Mouse (Mus musculus) retina, adult 2 months (tissue): Measurements from ENCODE around the gene Tmppe.

Source experiments
- DNase-seq: peaks from one replicate; pipeline ENCODE4 v3.0.0-alpha.2; 2012; ENCODE audit warnings: low read depth, low spot score

Tmppe gene

DNA sequence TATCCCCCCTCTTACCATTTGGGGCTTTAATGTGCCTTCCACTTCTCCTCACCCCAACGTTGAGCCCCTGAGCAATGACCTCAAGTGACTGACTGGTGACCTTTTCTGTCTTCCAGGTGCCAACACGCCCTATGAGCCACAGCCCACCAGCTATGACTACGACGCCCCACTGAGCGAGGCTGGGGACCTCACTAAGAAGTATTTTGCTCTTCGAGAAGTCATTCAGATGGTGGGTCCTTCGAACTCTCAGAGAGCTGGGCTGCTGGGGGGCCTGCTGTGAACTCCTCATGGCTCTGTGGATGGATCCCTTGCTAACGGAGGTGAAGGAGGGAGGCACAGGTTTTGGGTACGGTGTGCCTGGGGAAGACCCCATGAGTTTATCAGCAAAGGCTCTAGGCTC lies 42.0 kb downstream of the Tmppe start:
- DNase-seq: no peak

DNA sequence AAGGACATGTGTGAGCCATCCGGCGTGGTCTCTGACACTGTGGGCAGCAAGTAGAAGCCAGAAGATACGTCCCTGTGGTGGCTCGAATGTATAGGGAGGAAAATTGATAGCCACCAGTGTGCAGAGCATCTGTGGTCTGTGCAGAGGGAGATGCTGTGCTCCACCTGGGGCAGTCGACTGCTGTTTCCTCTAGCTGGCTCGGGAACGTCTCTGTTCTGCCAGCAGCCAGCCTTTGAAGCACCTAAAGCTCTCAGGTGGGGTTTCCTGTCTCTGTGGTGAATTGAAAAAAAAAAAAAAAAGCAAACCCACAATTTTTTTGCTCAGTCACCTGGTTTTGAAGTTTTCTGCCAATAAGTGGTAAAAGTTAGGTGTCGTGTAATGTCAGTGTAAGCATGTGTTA lies 42.4 kb downstream of the Tmppe start:
- DNase-seq: no peak

DNA sequence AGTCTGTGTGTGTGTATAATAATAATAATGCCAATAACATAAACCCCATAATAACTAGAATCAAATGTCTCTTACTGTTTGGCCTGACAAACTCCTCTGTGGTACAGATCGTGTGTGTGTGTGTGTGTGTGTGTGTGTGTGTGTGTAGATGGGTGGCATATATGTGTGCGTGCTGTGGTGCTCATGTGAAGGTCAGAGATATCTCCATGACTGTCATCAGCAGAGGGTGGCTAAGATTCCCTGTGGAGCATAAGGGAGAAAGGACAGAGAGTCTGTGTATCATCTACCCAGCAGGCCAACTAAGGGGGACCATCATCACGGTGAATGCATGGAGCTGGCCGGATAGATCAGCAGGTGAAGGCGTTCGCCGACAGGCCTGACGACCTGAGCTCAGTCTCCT lies 46.0 kb downstream of the Tmppe start:
- DNase-seq: no peak

DNA sequence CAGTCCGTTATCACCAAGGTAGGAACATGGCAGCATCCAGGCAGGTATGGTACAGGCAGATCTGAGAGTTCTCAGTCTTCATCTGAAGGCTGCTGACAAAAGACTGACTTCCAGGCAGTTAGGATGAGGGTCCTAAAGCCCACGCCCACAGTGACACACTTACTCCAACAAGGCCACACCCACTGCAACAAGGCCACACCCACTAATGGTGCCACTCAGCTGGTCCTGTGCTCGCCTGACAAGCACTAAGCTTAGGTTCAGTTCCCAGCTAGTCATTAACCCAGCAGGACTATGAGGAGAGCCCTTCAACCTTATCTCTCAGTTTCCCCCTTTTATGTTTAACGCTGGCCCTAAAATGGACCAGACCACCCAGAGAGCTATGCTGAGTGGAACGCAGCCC lies 47.8 kb downstream of the Tmppe start:
- no peak for DNase-seq

DNA sequence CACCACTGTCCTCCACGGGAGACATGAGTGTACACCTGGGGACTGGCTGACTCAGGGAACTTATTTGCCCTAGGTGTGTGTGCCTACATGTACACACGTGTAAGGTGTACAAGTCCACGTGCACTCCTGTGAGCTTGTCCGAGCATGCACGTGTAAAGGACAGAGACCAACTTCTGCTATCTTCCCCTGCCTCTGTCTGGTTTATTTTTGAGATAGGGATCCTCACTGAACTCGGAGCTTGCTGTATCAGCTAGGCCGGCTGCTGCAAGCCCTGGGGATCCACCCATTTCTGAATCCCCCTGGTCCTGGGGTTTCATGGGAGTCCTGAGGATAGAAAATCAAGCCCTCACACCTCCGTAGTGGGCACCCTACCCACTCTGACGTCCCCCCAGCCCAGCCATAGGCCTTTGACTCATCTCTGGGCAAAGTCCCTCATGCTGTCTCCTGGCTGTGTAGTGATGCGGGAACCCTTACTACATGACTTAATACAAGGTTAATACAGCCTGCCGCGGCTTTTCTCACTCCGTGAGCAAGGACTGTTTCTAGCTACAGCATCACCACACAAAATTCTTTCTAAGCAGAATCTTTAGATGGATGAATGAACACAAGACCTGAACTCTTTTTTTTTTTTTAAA lies 48.3 kb downstream of the Tmppe start:
- DNase-seq: no peak

DNA sequence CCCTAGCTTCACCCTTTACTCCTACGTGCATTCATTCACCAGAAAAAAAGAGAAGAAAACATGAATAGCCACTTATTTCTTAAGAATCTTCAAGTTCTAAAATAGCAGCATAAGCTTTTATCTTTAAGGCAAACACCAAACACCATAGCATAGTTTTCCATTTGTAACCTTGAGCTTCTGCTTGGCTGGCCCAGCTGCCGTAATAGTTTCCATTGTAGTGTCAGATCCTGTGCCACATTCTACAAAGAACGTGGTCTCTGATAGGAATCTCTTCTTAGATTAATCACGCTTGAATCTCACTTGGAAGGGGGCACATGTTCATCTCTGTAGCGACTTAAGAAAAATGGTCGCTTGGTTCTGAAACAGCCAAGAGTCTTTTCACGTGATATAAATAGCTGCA lies 50.7 kb downstream of the Tmppe start:
- DNase-seq: no peak

DNA sequence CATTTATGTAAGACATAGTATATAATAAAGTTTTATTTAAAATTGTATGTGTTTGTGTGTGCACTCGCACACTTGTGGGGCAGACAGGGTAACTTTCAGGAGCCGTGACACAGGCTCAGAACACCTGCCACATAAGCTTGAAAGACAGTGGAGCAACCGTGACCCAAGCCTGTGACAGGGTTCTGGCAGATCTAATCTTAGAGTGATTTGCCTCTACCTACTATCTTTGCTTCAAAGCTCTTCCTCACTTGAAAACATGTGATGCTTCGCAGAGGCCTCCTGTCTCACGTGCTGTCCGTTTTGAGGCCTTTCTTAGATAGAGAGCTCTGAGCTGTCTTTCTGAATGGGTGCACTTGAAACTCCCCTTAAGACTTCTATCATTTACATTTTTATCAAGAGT lies 51.5 kb downstream of the Tmppe start:
- no peak for DNase-seq

DNA sequence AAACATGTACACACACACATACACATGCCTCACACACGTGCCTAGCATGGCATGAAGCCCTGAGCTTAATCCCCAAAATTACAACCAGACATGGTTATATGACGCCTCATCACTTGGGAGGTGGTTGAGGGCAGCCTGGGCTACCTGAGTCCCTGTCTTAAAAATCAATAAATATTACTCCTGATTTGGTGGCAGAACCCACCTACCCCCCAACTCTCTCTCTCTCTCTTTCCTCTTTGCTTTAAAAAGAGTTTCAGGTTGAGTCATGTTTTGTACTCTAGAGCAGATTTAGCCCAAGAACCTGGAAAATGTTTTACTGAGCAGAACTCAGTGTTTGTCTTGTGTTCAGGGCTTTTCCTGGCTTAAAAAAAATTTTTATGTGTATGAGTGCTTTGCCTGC lies 54.5 kb downstream of the Tmppe start:
- DNase-seq: no peak
